Mouse (Mus musculus) spleen, embryonic (tissue): ENCODE results near the gene Slc5a4b.
"Not testable (repeated sequence)": the region's sequence is repeated elsewhere in the genome, so short reads cannot be mapped to it uniquely, and the experiment has no call there.

ENCODE experiments used
- CTCF ChIA-PET: fragments of 350-600 bp; sonication (Branson Sonifier 250); formaldehyde crosslinking; loops from one replicate; lab custom pipeline; 2022; lab: Charles Lee

Slc5a4b gene

DNA sequence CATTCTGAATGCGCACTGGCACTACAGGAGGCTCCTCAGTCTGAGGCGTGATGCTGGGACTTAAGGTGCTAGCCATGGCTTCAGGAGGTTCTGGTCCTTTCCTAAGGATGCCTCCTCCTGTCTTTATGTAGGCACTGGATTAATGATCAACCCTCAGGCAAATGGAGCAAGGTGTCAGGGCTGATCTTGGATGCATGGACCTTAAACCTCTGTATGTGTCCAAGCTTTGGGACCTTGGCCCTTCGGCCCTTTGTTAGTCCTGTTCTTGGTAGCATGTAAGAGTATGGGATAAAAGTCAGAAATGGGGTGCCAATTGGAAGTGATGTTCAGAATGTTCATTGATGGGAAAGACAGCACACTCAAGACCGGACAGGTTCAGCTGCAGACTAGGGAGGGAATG lies at the start of gene Slc5a4b:
TSS of gene Slc5a4b (minus strand) at position 101 of the 400 bp plus-strand sequence.
- CTCF ChIA-PET, result no interaction called here

DNA sequence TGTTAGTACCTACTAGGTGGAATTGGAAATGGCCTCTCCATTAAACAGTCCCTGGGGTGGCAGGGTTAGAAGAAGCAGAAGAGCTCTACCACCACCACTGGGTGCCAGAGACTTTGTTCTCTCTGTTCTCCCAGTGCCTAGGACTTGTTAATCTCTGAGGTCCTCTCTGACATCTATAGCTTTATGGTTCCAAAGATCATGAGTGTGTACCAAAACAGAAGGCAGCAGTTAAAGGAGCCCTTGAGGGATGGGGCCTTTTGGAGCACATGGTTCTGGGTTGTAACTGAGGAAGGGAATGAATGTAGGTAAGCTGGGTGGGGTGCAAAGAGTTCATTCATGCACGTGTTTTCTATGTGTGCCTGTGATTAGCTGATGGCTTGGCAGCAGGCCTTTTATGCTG lies 47.2 kb upstream of the Slc5a4b start:
- CTCF ChIA-PET, result no interaction called here

DNA sequence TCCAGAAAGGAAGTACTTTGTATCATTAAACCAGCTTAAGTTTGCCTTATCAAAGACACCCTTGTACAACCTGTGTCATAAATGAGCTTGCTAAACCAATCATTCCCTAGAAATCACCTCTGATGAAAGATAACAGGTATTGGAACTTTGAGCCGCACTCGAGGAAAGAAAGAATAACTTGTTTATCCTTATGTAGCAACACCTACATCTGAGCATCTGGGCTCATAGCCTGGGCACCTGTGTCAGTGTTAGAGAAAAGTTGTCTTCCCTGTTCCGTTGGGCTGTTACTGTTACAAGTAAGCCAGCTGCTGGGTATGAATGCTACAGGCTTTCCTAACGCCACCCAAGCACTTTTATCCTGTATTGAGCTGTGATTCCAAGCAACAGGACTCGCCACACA lies 46.8 kb upstream of the Slc5a4b start:
- CTCF ChIA-PET, result no interaction called here

DNA sequence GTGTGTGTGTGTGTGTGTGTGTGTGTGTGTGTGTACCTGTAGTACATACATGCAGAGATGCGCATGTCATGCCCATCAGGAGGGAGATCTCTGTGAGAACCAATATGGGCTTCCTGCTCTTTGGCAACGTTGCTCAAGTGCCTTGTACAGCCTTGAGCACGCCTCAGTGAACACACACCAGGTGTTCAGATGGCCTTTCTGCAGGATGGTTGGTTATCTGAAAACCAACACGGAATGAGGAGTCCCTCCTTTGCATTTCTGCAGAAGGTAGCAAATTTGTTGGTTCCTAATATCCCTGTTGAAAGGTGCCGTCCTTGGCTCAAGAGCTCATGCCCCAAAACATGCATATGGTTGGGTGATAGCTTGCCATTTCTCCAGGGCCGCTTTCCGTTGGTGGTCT lies 45.1 kb upstream of the Slc5a4b start:
- CTCF ChIA-PET, result no interaction called here

DNA sequence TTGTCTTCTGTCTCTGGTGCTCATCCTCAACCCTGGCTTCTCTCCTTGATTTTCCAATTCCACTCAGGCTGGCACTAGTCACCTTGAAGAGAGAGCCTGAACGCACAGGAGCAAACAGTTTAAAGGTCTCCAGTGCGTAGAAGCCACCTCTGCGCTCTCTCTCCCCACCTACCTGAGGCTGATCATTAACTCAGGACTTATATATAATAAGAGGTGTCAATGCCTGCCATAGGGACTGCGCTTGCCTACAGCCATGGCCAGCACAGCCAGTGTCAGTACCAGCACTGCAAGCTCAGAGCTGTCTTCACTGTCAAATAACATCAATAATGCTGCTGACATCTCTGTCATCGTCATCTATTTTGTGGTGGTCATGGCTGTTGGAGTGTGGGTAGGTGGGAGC lies 36.5 kb upstream of the Slc5a4b start, which contains the start of gene Slc5a4a:
TSS of gene Slc5a4a (plus strand) at position 174 of the 400 bp plus-strand sequence.
- CTCF ChIA-PET, result no interaction called here

DNA sequence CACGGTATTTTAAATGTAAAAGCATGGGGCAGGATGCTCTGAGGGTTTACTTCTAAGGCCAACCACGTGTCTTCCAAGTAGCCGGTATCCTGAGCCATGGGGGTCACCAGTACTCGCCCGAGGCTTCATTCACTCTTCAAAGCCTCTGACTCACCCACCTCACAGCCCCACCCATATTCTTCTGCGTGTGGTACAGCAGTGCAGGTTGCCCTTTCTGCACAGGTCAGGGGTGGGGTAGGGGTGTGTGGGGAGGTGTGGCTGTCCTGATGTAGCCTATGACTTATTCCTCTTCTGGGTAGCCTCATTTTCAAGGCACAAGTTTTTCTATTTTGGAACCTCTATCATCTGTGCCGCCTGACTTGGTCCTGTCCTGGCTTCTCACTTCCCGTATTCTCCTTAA lies 36.1 kb upstream of the Slc5a4b start:
- CTCF ChIA-PET, result no interaction called here

DNA sequence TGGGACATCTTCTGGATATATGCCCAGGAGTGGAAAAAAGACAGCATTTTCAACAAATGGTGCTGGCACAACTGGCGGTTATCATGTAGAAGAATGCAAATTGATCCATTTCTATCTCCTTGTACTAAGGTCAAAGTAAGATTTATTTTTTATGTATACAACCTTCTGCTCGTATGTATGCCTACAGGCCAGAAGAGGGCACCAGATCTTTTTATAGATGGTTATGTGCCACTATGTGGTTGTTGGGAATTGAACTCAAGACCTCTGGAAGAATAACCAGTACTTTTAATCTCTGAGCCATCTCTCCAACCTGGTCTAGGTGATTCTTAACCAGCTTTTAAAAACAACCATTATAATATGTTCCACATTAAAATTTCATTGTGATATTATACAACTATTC lies 25.6 kb upstream of the Slc5a4b start:
- CTCF ChIA-PET, result no interaction called here

DNA sequence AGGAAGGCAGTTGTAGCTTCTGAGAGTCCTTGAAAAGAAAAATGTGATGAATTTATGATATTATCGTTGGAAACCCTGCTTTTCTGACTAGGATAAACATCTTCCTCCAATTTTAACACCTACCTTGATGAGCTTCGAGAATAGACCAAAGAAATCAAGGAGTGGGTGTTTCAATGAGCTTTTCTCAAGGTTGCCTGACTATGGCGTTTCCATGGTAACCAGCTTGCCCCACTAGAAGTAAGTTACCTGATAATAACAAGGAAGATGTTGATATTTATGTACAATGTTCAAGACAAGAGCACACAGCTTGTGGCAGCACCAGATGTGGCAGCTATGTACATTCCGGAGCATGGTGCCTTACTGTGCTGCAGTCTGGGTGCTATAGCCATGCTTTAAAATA lies 21.7 kb upstream of the Slc5a4b start:
- CTCF ChIA-PET, result interaction anchor here (0.6 kb wide), 1 partner anchor 131 kb away, joined by 3 read pairs; no protein-coding TSS in a partner anchor

DNA sequence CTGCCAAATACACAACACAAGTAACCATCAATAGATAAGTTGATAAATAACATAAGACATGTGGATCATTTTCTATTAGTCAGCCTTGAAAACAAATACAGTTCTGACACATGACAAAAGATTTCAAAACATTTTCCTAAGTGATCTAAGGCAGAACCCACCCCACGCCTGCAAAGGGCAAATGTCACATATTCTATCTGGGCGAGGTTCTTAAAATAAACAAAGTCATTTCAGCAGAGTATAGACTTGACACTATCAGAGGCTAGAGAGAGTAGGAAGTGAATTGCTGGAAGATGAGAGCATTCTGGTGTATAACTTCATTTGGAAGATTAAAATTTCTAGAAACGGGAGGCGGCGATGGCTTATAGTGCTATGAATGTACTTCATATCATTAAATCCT lies 10.7 kb upstream of the Slc5a4b start:
- CTCF ChIA-PET, result no interaction called here

DNA sequence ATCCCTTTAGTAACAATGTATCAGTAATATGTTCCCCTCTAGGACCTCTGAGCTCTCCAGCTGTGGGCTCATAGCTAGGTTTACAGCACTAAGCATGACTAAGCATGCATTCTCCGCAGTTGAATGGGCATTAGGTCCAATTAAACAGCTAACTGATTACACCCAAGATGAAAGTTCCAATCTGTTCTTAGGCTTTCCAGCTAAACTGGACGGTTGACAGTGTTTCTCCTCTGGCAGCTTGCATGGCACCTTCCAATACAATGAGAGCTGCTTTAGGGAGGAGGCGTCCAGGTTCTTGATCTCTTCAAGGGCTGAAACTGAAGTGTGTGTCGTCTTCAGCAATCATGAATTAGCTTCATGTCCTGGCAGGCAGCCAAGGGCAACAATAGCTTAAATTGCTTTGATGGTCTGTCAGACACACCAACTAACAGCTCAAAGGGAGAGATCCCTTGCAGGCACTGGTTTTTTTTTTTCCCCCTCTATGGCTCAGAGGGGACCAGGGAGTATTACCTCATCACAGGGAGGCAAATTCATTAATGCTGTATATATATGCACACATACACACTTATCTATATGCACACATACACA lies 9.5 kb upstream of the Slc5a4b start:
- CTCF ChIA-PET, result no interaction called here

DNA sequence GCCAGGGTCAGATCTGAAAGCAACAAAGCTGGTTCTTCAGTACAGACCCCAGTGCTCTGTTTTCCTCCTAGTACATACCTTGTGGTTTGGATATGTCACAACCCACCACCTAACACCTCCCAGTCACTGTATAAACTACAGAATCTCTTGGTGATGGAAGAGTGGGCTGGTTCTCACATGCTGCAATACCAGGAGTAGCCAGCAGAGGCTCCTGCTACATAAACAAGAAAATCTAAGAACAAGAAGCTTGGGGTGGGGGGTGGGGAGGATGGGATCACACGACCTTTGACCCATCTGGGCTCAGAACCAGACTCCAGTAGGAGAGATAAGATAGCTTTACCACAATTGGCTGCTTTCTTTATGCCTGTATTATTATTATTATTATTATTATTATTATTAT lies 8.0 kb upstream of the Slc5a4b start:
- CTCF ChIA-PET, result interaction anchor here (0.6 to 0.7 kb wide), 3 partner anchors 10 to 51 kb away, joined by 3 to 8 read pairs (median 3); no protein-coding TSS in a partner anchor

DNA sequence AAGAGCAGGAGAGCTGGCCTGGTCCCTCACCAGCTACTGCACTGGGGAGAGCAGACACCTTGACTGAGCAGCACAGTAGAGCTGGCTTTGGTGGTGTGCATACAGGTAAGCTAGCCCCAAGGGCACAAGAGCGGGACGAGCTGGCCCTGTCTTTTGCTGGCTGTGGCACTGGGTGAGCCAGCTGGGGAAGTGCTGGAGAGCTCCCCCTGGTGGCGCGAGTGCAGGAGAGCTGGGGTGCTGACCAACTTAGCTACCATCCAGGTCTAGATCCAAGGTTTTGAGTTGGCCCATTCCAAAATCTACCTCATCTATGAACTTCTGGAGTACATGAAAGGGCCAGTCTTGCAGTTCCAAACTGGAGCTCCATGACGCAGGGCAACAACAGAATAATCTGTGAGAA lies 7.2 kb upstream of the Slc5a4b start:
- CTCF ChIA-PET, result no interaction called here

DNA sequence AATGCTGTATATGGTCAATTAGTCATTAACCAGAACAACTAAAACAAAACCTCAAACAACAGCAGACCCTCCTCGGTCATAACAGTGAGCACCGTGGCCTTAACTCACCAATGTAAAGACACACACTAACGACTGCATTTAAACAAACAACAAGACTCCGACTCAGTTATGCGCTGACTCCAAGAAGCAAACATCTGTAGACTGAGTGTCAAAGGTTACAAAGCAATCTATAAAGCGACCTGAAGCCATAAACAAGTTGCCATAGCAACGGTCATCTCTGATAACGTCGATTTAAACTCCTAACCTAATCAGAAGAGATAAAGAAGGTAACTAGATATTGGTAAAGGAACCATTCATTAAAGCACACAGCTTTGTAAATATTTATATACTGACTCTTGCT lies 13.4 kb downstream of the Slc5a4b start:
- CTCF ChIA-PET, result no interaction called here

DNA sequence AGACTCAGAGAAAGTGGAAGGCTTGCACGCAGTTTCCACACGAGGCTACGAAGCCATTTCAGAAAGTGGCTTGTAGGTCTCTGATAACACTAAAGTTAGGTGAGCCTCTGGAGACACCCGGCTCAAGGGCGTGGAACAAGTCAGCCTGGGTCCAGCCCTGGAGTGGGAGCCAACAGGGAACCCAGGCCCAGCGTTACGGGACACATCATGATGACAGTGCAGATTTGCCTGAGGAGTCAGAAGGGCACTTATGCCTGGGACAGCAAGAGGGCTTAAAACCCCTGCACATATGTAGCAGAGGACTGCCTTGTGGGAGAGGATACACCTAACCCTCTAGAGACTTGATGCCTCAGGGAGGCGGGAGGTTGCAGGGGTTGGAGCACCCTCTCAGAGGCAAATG lies 14.2 kb downstream of the Slc5a4b start:
- CTCF ChIA-PET, result no interaction called here

DNA sequence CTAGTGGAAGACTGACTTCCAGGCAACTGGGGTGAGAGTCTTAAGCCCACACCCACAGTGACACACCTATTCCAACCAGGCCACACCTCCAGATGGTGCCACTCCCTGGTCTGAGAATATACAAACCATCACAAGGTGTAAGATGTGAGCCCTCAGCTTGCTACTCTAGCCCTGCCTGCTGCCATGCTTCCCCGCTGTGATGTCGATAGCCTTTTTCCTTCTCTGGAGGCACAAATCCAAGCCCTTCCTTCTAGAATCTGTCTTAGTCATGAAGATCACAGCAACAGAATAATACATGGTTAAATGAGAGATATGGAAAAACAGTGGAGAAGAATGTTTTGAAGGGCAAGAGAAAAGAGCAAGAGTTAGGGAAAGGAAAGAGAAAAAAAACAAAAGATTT lies 33.8 kb downstream of the Slc5a4b start:
- CTCF ChIA-PET, result not testable (repeated sequence)

DNA sequence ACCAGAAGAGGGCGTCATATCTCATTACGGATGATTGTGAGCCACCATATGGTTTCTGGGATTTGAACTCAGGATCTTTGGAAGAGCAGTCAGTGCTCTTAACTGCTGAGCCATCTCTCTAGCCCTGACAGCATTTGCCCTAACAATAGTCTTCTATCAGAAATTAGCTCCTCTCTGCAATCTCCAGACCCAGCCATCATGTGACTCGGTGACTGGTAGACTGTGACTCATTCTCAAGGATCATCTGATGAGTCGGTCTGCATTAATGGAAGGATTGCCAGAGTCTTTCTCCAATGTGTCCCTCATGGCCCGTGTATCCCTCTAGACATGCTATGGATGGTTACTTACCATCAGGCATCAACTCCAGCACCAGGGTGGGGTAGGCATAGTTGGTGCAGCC lies 38.7 kb downstream of the Slc5a4b start:
- CTCF ChIA-PET, result not testable (repeated sequence)

DNA sequence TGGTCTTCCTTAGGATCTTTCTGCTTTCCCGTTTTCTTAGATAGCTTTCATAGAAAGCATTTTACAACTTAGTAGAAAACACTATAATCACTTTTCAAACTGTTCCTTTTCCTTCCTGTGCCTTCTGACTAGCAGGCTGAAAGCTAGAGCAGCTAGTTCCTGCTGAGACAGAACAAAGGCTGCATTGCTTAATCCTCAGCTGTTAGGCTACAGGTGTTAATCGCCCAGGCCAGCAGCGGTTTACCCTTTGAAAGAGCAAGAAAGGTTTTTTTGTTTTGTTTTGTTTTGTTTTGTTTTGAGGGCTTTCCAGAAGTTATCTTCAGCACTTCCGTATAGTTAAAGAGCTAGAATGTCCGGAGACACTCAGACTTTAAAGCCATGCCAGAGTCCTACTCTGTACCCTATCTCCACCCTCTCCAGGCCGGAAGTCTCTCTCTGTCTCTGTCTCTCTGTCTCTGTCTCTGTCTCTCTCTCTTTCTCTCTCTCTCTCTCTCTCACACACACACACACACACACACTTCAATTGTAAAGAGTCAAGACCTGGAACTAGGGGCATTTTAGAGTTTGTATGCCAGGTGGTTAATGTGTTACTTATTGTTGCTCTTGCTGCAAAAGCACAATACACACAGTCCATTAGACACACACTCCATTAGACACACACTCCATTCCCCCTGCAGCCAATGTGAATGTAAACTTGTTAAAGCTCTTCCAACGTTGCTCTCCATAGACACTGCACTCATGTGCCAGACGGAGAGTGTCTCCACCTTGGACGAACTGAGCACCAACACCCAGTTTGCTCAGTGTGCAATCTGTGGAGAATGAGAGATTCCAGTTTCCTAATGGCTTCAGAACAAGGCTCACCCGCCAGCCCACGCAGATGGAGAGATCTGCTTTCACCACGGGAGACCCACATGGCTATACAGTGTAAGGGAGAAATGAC lies 42.8 kb downstream of the Slc5a4b start:
- CTCF ChIA-PET, result interaction anchor here (0.6 kb wide), 1 partner anchor 51 kb away, joined by 8 read pairs; no protein-coding TSS in a partner anchor

DNA sequence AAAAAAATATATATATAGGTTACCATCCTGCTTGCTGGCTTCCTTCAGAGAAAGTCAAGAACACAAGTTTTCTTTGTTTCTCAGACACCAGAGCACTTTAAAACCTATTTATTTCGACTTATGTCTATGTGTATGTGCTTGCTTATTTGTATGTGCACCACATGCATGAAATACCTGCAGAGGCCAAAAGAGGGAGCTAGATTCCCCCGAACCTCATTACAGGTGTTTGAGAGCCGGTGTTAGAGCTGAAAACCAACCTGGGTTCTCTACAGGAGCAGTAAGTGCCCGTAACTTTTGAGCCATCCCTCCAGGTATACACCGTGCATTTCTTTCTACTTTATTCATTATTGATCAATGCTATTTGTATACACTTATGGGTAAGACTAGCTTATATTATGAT lies 48.3 kb downstream of the Slc5a4b start:
- CTCF ChIA-PET, result no interaction called here

DNA sequence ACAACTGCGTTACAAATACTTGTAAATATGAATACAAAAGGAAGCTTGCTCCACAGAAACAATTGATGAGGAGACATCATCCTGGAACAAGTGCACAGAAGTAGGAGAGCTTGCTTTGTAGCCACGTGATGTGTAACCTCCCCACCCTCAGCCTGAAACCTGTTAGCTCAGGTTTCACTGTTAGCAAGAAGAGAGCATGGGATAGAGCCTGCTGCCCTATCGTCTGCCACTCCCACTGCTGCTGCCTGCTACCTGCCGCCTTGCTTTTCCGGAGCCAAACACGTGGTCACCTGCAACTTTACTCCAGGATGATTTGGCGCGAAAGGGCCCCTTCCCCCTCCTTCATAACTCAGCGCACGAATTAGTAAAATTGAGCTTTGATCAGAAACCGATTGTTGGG lies 58.9 kb downstream of the Slc5a4b start:
- CTCF ChIA-PET, result no interaction called here

DNA sequence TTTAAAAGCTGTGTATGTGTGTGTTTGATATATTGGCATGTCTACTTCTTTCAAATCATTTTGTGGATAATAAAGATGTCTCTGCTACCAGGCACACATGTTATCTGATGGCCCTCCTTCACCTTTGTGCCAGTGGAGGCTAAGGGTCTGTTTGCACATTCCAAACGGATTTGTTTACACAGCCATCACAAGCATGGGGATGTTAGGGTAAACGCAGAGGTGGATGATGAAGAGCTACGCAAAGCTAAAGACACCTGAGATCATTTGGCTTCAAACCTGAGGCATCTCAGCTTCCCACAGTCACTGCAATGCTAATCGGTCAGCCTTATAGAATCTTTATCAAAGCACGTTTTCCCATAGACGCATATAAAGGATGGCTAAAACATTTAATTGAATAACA lies 61.8 kb downstream of the Slc5a4b start:
- CTCF ChIA-PET, result no interaction called here

DNA sequence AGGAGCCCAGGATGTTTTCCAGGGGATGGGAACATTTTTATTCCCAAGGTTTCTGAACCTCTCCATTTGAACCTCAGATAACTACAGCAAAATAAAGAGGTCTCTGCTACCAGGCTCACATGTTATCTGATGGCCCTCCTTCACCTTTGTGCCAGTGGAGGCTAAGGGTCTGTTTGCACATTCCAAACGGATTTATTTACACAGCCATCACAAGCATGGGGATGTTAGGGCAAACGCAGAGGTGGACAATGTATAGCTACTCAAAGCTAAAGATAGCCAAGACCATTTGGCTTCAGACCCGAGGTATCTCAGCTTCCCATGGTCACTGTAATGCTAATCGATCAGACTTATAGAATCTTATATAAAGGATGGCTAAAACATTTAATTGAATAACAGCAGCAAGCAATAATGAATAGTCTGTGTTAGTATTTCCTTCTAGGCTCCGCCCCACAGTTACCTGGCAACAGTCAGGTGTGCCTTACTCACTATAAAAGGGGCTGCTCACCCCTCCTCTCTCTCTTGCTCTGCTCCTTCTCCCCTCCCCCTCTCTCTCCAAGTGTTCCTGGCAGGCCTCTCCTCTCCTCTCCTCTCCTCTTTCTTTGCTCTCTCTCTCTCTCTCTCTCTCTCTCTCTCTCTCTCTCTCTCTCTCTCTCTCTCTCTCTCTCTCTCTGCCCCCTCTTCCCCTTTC lies 63.4 kb downstream of the Slc5a4b start:
- CTCF ChIA-PET, result no interaction called here

DNA sequence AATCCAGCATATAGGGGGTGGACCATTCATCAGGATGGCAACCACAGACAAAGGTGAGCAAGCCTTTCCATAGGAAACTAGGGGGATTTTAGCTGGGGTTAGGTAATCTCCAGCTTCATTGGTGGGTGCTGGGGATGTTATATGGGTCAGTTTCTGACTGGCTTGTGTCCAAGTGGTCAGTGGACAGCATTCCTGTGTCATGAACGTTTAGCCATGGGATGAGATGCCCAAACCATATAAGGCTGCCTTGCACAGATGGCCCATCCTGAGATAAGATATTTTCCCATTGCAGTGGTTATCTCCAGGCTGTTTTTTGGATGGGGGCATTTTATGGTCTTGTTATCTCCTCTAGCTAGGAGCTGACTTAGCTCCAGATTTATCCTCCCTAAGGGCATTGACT lies 64.0 kb downstream of the Slc5a4b start:
- CTCF ChIA-PET, result no interaction called here
